Mouse (Mus musculus): ENCODE data around the gene Gad1.

DNA sequence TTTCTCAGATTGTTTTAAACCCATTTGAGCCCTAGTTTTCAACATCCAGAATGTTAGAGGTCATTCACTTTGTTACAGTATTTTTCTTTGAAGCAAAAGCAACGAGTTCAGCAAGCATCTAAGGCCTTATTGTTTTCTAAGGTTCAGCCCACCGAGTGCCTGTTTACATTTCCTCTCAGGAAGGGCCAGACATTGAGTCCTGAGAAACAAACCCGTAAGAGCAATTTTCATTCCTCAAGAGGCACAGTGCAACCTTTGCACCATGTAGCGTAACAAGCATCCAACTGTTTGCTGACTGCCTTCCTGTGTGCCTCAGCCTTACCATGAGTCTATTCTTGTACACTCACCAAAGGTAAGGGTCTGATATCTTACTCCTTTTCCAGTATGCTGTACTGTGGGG is at the start of gene Gad1:
- TF ChIP-seq CTCF (IDR thresholded peaks at IDR 0.05; ENCODE audit: control insufficient read depth, insufficient read depth, low read length) = no peak
- no peak for TF ChIP-seq POLR2A (IDR thresholded peaks at IDR 0.05; ENCODE audit: borderline replicate concordance, control insufficient read depth, low read depth, low read length)
